Mouse (Mus musculus) ES-E14 (cell line): ENCODE measurements at regions not wholly inside any gene's neighbourhood (a gene's known extent, or its start where the extent isn't known, plus 50 kb on each side); places are given as distances from the start of the nearest gene placed in this dataset.

Experiments
- DNase-seq: peaks from one replicate; pipeline ENCODE4 v3.0.0-alpha.2; 2013; ENCODE audit warnings: low read depth, low spot score
- H3K27ac ChIP-seq: 2 replicates; pipeline ENCODE4 v1.5.1; 2012; ENCODE audit warnings: low read depth, mild to moderate bottlenecking, low read length, moderate library complexity, mixed read lengths; ENCODE audit not compliant: poor library complexity, insufficient read depth, severe bottlenecking
- H3K36me3 ChIP-seq: 2 replicates; pipeline ENCODE4 v1.6.1; 2012; ENCODE audit warnings: mild to moderate bottlenecking, low read length, moderate library complexity, mixed read lengths; ENCODE audit not compliant: control insufficient read depth, poor library complexity, insufficient read depth, severe bottlenecking
- H3K4me1 ChIP-seq, 2 experiments: fragments of 150-350 bp in 1 of 2; sonication (generic) in 1 of 2; 2 replicates each; pipeline ENCODE4 v1.6.1; 2012; ENCODE audit warnings: low read length in 2 of 2, mild to moderate bottlenecking in 1 of 2, mixed read lengths in 1 of 2; ENCODE audit not compliant: control insufficient read depth in 2 of 2, insufficient read depth in 2 of 2, poor library complexity in 1 of 2
- H3K4me3 ChIP-seq, 2 experiments: fragments of 150-350 bp in 1 of 2; sonication (generic) in 1 of 2; 2 replicates each; pipeline ENCODE4 v1.5.1; 2012; ENCODE audit warnings: low read length in 2 of 2, low read depth in 1 of 2, mild to moderate bottlenecking in 1 of 2, mixed read lengths in 1 of 2; ENCODE audit not compliant: insufficient read depth in 1 of 2, poor library complexity in 1 of 2, severe bottlenecking in 1 of 2
- H3K9ac ChIP-seq: 2 replicates; pipeline ENCODE4 v1.6.1; 2012; ENCODE audit warnings: low read depth, mild to moderate bottlenecking, low read length, mixed read lengths; ENCODE audit not compliant: poor library complexity, insufficient read depth, severe bottlenecking
- H3K9me3 ChIP-seq: fragments of 150-350 bp; sonication (generic); 2 replicates; pipeline ENCODE4 v1.6.1; 2012; ENCODE audit warnings: low read depth, mild to moderate bottlenecking, low read length; ENCODE audit not compliant: control insufficient read depth, insufficient read depth
- CHD2 ChIP-seq: IDR thresholded peaks from 2 replicates; pipeline ENCODE4 v1.6.1; 2014; ENCODE audit warnings: mild to moderate bottlenecking, low read depth, low read length, inconsistent platforms
- HCFC1 ChIP-seq: IDR thresholded peaks from 2 replicates; pipeline ENCODE4 v1.6.1; 2012; ENCODE audit warnings: low read length, inconsistent platforms, borderline replicate concordance; ENCODE audit not compliant: insufficient read depth
- MAFK ChIP-seq: IDR thresholded peaks from 2 replicates; pipeline ENCODE4 v1.6.1; 2014; ENCODE audit warnings: mild to moderate bottlenecking, low read depth, low read length, inconsistent platforms; ENCODE audit not compliant: insufficient read depth
- ZC3H11A ChIP-seq: IDR thresholded peaks from 2 replicates; pipeline ENCODE4 v1.6.1; 2012; ENCODE audit warnings: low read depth, mild to moderate bottlenecking, inconsistent platforms, low read length, borderline replicate concordance
- ZNF384 ChIP-seq: IDR thresholded peaks from 2 replicates; pipeline ENCODE4 v1.6.1; 2012; ENCODE audit warnings: low read depth, low read length, inconsistent platforms
- in situ Hi-C, 2 experiments: fragments of 600-800 bp; cut with MboI; formaldehyde crosslinking; loops; one replicate each; pipeline ENCODE4 v1.15.1; 2025; ENCODE audit warnings: low sequenced_read_pairs in 2 of 2, inconsistent platforms in 1 of 2; ENCODE audit not compliant: unreplicated experiment in 2 of 2

DNA sequence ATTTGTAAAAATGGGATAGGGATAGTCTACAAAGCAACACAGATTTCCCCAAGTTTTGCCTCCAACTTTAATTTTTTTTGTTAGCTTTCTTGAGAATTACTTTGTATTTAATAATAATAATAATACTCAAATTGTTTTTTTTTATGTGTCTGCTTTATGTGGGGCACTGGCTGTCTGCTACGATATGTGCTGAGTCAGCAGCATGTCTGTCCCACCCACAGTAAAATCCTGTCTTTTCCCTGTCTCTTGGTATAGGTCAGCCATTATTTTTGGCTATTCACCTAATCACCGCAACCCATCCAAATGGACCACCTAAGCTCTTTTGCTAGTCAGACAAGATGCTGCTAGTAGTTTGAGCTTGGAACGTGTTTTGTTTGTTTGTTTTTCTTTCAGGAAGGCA is 473.0 kb downstream of the Hs3st4 start:
- no peak overlapping the region for H3K27ac ChIP-seq
- in situ Hi-C loops, result no loop called here
- DNase-seq, result no peak
- H3K4me1 ChIP-seq, result no peaks in the 10 kb centered on the region
- no peak overlapping the region for H3K9ac ChIP-seq
- H3K4me3 ChIP-seq, result no peak overlapping the region
- no peaks in the 10 kb centered on the region for H3K36me3 ChIP-seq
- no peaks in the 10 kb centered on the region for H3K9me3 ChIP-seq
- TF ChIP-seq ZC3H11A (no peak), CHD2 (no peak), MAFK (peak; percentile 93), HCFC1 (no peak), ZNF384 (no peak)

DNA sequence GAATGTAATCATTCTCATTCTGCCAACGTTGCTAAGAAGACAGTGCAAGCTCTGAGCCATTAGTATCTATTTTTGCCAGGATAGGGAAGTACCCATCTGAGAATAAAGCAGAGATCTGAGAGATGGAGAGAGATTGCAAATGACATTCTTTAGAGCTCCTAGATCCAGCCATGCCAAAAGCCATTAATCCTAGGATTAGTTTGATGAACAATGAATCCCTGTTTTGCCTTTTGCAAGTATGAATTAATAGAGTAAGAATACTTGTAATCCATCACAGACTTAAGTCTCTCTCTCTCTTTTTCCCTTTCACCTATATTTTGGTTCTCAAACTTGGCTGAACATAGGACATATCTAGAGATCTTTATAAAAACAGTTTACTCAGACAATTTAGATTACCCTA is 504.7 kb downstream of the Hs3st4 start:
- TF ChIP-seq ZNF384, result no peak
- TF ChIP-seq CHD2, result no peak
- no peak for TF ChIP-seq ZC3H11A
- TF ChIP-seq HCFC1, result no peak
- no peak for TF ChIP-seq MAFK
- no peaks in the 10 kb centered on the region for H3K4me1 ChIP-seq
- H3K9me3 ChIP-seq, result no peaks in the 10 kb centered on the region
- H3K9ac ChIP-seq, result no peak overlapping the region
- no peaks in the 10 kb centered on the region for H3K36me3 ChIP-seq
- H3K27ac ChIP-seq, result no peak overlapping the region
- no peak for DNase-seq
- H3K4me3 ChIP-seq, result no peak overlapping the region
- in situ Hi-C loops, result no loop called here

DNA sequence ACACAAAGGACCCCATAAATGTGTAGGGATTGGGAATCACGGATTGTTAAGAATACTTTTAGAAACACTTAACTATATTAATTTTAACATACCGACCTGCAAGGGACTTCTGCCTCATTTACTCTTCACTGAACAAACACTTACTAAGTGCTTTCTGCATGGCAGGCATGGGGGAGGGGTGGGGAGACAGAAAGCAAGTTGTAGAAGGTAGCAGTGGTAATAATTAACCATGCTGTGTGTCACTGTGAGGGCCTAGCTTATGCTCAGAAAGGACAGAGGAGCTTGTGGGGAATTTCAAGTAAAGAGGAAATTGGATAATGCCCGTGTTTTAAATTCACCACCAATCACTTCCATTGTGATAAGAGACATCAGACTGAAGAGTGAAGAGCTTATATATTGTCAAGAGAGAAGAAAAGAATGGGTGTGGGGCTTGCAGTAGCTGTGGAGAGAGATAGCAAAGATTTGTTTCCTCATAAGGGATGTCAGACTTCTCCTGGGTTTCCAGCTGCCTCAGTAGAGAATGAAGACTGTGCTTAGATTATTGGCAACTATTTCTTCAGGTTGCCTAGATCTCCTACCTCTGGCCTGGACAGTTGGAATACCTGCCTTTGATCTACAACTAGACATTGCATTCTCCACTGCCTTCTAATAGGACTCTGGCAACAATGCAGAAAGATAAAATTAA is 508.6 kb downstream of the Hs3st4 start:
- H3K36me3 ChIP-seq, result no peaks in the 10 kb centered on the region
- TF ChIP-seq HCFC1, result no peak
- in situ Hi-C loops, result no loop called here
- no peaks in the 10 kb centered on the region for H3K4me1 ChIP-seq
- no peak for DNase-seq
- H3K27ac ChIP-seq, result no peak overlapping the region
- H3K9me3 ChIP-seq, result no peaks in the 10 kb centered on the region
- H3K4me3 ChIP-seq, result no peak overlapping the region
- no peak overlapping the region for H3K9ac ChIP-seq

DNA sequence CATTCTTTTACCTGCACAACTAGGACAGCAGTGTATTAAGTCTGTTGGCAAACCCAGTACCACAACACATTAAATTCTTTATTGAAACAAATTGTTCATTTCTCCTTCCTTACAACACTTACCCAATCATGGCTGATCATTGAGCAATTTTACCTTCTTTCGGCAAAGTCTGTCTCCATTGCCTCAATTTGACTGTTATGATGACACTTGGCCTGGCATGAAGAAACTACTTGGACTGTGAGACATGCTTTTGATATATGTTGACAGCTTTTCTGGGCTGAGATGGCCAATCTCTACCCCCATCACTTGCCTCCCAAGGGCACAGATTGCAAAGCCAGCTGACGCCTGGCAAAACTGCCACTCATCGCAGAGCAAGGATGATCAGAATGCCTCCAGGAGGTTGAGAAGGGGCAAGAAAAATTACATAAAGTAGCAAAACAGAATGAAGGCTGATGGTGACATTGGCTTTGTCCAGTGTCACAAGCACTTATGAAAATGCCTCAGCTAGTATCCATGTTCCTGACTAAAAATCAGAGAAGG is 509.3 kb downstream of the Hs3st4 start:
- DNase-seq, result no peak

DNA sequence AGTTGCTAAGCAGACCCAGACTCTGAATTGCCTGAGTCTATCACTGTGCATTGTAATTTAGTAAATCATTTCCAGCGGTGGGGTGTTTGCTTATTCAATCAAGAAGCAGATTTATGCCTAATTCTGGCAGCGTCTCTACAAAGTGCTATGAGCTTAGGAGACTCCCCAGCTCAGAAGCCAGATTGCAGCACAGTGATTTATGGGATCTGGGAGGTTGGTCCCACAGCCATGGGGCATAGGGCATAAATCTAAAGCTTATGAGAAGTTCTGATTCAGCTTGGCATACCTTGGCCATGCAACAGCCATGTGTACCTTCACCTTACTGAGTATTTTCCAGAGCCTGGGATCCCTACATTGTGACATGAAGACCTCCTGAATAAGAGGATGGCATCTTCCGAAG is 518.0 kb downstream of the Hs3st4 start:
- in situ Hi-C loops, result no loop called here
- Histone ChIP-seq H3K4me3 (no peak overlapping the region), H3K27ac (no peak overlapping the region), H3K9me3 (no peaks in the 10 kb centered on the region), H3K4me1 (no peaks in the 10 kb centered on the region), H3K36me3 (no peaks in the 10 kb centered on the region), H3K9ac (no peak overlapping the region)
- TF ChIP-seq CHD2 (no peak), ZC3H11A (no peak), MAFK (no peak), ZNF384 (no peak), HCFC1 (no peak)
- no peak for DNase-seq

More for the DNA sequence above, 509.3 kb downstream of the Hs3st4 start:
- in situ Hi-C loops, result no loop called here
- TF ChIP-seq CHD2 (no peak), ZNF384 (no peak), ZC3H11A (no peak), MAFK (no peak), HCFC1 (no peak)
- H3K4me1 ChIP-seq, result no peaks in the 10 kb centered on the region
- no peak overlapping the region for H3K9ac ChIP-seq
- H3K4me3 ChIP-seq, result no peak overlapping the region
- H3K27ac ChIP-seq, result no peak overlapping the region
- no peaks in the 10 kb centered on the region for H3K36me3 ChIP-seq
- H3K9me3 ChIP-seq, result no peaks in the 10 kb centered on the region
